Mouse (Mus musculus): ENCODE data around the gene Yes1. TPM values are rescaled to one million over a fixed set of nuclear protein-coding genes. Genes with fewer than 3 reads are reported as not detected.
A peak's percentile ranks its signal among the peaks of the same experiment; 100 is the strongest.

The Yes1 gene
- 26.4 and 33.0 TPM in 2 replicates for polyA plus RNA-seq (2011; ENCODE audit: insufficient read length, low read depth, missing spikeins)

GRCm38 (mm10) chr5:32610801-32611340 lies at the start of gene Yes1:
TSS of gene Yes1 (plus strand) at chr5:32611171.
- TF ChIP-seq CTCF (IDR thresholded peaks at IDR 0.05; ENCODE audit: borderline replicate concordance, insufficient read depth, low read length) (no peak), POLR2A (IDR thresholded peaks at IDR 0.05; ENCODE audit: low read depth, low read length) (peak; percentile 67)
- Histone ChIP-seq H3K4me3 (ENCODE audit: insufficient read depth, low read length) (peak within 1 kb of the TSS; percentile 76), H3K27ac (ENCODE audit: insufficient read depth, low read length) (no peak within 1 kb of the TSS), H3K4me1 (ENCODE audit: control insufficient read depth, insufficient read depth, low read length) (no peaks in the 10 kb centered on the region)

GRCm38 (mm10) chr5:32564697-32565096 lies 46.3 kb upstream of the Yes1 start:
- Histone ChIP-seq H3K4me1 (ENCODE audit: control insufficient read depth, insufficient read depth, low read length) (no peaks in the 10 kb centered on the region), H3K27ac (ENCODE audit: insufficient read depth, low read length) (no peak overlapping the region), H3K4me3 (ENCODE audit: insufficient read depth, low read length) (no peak overlapping the region)
- no peak for TF ChIP-seq POLR2A (IDR thresholded peaks at IDR 0.05; ENCODE audit: low read depth, low read length)
- no peak for TF ChIP-seq CTCF (IDR thresholded peaks at IDR 0.05; ENCODE audit: borderline replicate concordance, insufficient read depth, low read length)

- no peak overlapping the region for H3K4me3 ChIP-seq (ENCODE audit: insufficient read depth, low read length)
- H3K27ac ChIP-seq (ENCODE audit: insufficient read depth, low read length) = no peak overlapping the region
- H3K4me1 ChIP-seq (ENCODE audit: control insufficient read depth, insufficient read depth, low read length) = no peaks in the 10 kb centered on the region
- TF ChIP-seq CTCF (IDR thresholded peaks at IDR 0.05; ENCODE audit: borderline replicate concordance, insufficient read depth, low read length) (no peak), POLR2A (IDR thresholded peaks at IDR 0.05; ENCODE audit: low read depth, low read length) (no peak)
Measured at GRCm38 (mm10) chr5:32571802-32572201, 39.2 kb upstream of the Yes1 start.

GRCm38 (mm10) chr5:32588136-32588535 lies 22.8 kb upstream of the Yes1 start:
- Histone ChIP-seq H3K27ac (ENCODE audit: insufficient read depth, low read length) (no peak overlapping the region), H3K4me3 (ENCODE audit: insufficient read depth, low read length) (no peak overlapping the region), H3K4me1 (ENCODE audit: control insufficient read depth, insufficient read depth, low read length) (no peaks in the 10 kb centered on the region)
- 0 out of 2 replicates have a peak, but pooled peaks have one; percentile 36 for TF ChIP-seq CTCF (IDR thresholded peaks at IDR 0.05; ENCODE audit: borderline replicate concordance, insufficient read depth, low read length)
- no peak for TF ChIP-seq POLR2A (IDR thresholded peaks at IDR 0.05; ENCODE audit: low read depth, low read length)

- Histone ChIP-seq H3K4me3 (ENCODE audit: insufficient read depth, low read length) (no peak overlapping the region), H3K27ac (ENCODE audit: insufficient read depth, low read length) (no peak overlapping the region), H3K4me1 (ENCODE audit: control insufficient read depth, insufficient read depth, low read length) (no peaks in the 10 kb centered on the region)
- TF ChIP-seq CTCF (IDR thresholded peaks at IDR 0.05; ENCODE audit: borderline replicate concordance, insufficient read depth, low read length) (no peak), POLR2A (IDR thresholded peaks at IDR 0.05; ENCODE audit: low read depth, low read length) (no peak)
Measured at GRCm38 (mm10) chr5:32593793-32594192, 17.2 kb upstream of the Yes1 start.

GRCm38 (mm10) chr5:32594358-32594757 lies 16.6 kb upstream of the Yes1 start:
- Histone ChIP-seq H3K27ac (ENCODE audit: insufficient read depth, low read length) (no peak overlapping the region), H3K4me1 (ENCODE audit: control insufficient read depth, insufficient read depth, low read length) (no peaks in the 10 kb centered on the region), H3K4me3 (ENCODE audit: insufficient read depth, low read length) (no peak overlapping the region)
- TF ChIP-seq CTCF (IDR thresholded peaks at IDR 0.05; ENCODE audit: borderline replicate concordance, insufficient read depth, low read length) (no peak), POLR2A (IDR thresholded peaks at IDR 0.05; ENCODE audit: low read depth, low read length) (no peak)

GRCm38 (mm10) chr5:32605911-32606310 lies 5.1 kb upstream of the Yes1 start:
- Histone ChIP-seq H3K4me3 (ENCODE audit: insufficient read depth, low read length) (no peak overlapping the region), H3K4me1 (ENCODE audit: control insufficient read depth, insufficient read depth, low read length) (no peaks in the 10 kb centered on the region), H3K27ac (ENCODE audit: insufficient read depth, low read length) (no peak overlapping the region)
- TF ChIP-seq CTCF (IDR thresholded peaks at IDR 0.05; ENCODE audit: borderline replicate concordance, insufficient read depth, low read length) (no peak), POLR2A (IDR thresholded peaks at IDR 0.05; ENCODE audit: low read depth, low read length) (no peak)

- no peak for TF ChIP-seq CTCF (IDR thresholded peaks at IDR 0.05; ENCODE audit: borderline replicate concordance, insufficient read depth, low read length)
- TF ChIP-seq POLR2A (IDR thresholded peaks at IDR 0.05; ENCODE audit: low read depth, low read length) = no peak
- H3K4me1 ChIP-seq (ENCODE audit: control insufficient read depth, insufficient read depth, low read length) = no peaks in the 10 kb centered on the region
- peak overlapping the region; percentile 21; the same call in 1 of the 2 replicates for H3K27ac ChIP-seq (ENCODE audit: insufficient read depth, low read length)
- H3K4me3 ChIP-seq (ENCODE audit: insufficient read depth, low read length) = no peak overlapping the region
Measured at GRCm38 (mm10) chr5:32607776-32608355, 3.1 kb upstream of the Yes1 start.

GRCm38 (mm10) chr5:32608516-32608915 lies 2.5 kb upstream of the Yes1 start:
- Histone ChIP-seq H3K27ac (ENCODE audit: insufficient read depth, low read length) (no peak overlapping the region), H3K4me1 (ENCODE audit: control insufficient read depth, insufficient read depth, low read length) (no peaks in the 10 kb centered on the region), H3K4me3 (ENCODE audit: insufficient read depth, low read length) (no peak overlapping the region)
- TF ChIP-seq CTCF (IDR thresholded peaks at IDR 0.05; ENCODE audit: borderline replicate concordance, insufficient read depth, low read length) = no peak
- no peak for TF ChIP-seq POLR2A (IDR thresholded peaks at IDR 0.05; ENCODE audit: low read depth, low read length)

- H3K4me1 ChIP-seq (ENCODE audit: control insufficient read depth, insufficient read depth, low read length) = no peaks in the 10 kb centered on the region
- TF ChIP-seq POLR2A (IDR thresholded peaks at IDR 0.05; ENCODE audit: low read depth, low read length) = no peak
- no peak for TF ChIP-seq CTCF (IDR thresholded peaks at IDR 0.05; ENCODE audit: borderline replicate concordance, insufficient read depth, low read length)
- H3K27ac ChIP-seq (ENCODE audit: insufficient read depth, low read length) = no peak overlapping the region
- peak overlapping the region; percentile 76 for H3K4me3 ChIP-seq (ENCODE audit: insufficient read depth, low read length)
Measured at GRCm38 (mm10) chr5:32610064-32610800, 739 bp upstream of the Yes1 start.

Measured in embryonic fibroblast, embryonic 13.5 days (primary cell).